Mouse (Mus musculus) kidney, adult 18-20 months (tissue): ENCODE results near the gene Map3k20.

Source experiments
- DNase-seq: peaks from one replicate; pipeline ENCODE4 v3.0.0; 2021

The Map3k20 gene

DNA sequence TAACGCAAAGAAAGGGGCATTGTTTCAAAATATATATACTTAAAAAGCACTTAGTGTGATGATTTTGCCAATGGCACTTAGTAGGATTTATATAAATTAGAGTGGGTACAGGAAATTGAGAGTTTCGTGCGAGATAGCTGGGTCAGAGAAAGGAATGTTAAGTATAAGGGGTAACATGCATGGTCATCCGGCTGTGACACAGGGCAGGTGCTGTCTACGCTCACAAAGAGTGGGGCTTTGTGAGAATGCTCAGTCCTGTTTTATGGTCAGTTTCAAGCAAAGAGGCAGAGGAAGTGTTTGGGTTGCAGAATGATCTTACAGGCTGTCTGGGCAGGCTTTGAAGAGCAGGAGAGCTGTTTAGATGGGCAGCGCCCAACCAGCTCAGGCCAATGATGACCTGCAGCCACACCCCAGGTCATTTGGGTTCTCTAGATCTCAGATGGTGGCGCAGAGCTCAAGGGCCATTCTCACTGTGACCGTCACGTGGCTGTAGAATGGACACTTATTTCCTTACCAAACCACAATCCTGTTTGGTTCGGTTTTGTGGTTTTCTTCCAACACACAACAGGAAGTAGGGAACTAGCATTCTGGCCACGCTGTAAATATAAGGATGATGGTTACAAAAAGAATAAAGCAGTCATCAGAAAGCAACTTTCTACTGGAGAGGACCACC lies 37.4 kb downstream of the Map3k20 start:
- no peak for DNase-seq

DNA sequence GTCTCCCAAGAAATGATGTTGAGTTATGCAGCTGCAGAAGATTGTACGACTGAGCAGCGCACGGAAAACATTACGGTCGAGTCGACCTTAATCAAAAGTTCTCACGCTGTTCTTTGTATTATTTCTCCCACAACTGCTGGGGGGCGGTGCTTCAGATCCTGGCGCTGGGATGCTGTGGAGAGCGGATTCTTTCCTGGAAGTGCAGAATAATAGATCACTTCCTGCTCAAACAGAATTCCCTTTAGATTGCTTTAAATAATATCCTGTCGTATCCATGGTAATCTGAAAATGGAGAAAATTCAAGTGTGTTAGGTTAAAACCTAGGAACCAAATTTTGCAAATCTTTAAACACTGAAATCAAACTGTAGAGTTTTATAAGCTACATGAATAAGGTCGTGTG lies 39.0 kb downstream of the Map3k20 start:
- no peak for DNase-seq

DNA sequence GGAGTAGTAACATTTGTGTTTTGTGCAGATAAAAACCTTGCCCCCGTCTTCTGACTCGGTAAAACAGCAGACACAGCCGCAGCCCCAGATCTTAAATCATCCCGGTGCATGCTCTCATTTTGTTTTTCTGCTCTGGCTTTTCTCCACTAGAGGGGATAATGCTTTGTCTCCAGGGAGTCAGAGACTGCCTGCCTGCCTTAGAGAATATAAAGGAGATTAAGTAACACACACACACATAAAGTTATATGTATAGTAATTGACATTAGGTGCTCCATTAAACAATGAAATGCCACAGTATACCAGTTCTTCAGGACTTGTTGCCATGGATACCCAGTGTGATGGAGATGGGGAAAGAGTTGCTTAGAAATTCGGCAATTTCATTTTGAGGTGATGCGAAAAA lies 41.1 kb downstream of the Map3k20 start:
- no peak for DNase-seq

DNA sequence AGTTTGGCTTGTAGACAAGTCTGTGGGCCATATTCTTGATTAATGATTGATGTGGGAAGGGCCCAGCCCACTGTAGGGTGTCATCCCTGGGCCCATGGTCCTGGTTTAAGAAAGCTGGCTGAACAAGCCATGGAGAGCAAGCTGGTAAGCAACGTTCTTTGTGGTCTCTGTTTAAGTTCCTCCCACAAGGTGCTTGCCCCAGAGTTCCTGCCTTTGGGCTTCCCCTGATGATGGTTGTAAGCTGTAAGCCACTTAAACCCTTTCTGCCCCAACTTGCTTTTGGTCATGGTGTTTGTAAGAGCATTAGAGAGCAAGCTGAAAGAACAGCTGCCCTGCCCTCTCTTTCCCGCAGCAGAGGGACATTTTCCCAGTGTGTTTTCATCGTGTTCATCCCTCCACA lies 43.0 kb downstream of the Map3k20 start:
- no peak for DNase-seq

DNA sequence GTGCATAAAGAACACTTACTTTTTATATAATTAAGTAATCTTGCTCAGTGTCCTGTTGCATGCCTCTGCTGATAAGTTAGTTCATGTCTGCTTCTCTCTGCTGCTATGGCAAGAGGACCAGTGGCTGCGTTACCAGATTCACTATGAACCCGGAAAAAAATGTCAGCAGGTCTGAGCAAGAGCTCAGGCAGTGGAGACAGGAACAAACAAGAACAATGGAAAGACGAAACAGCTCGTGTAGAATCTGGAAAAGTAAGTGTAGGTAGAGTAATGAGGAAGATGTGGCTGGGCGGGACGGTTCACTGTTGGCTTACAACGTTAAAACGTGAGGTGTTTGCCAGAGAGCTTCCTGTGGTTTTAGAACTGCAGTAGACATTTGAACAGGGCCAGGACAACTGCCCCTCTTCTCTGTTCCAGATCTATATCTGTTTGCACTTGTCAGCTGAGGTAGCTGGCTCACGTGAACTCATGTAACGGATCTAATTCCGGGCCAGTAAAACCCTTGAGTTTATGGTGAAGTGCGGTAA lies 45.6 kb downstream of the Map3k20 start:
- DNase-seq = no peak

DNA sequence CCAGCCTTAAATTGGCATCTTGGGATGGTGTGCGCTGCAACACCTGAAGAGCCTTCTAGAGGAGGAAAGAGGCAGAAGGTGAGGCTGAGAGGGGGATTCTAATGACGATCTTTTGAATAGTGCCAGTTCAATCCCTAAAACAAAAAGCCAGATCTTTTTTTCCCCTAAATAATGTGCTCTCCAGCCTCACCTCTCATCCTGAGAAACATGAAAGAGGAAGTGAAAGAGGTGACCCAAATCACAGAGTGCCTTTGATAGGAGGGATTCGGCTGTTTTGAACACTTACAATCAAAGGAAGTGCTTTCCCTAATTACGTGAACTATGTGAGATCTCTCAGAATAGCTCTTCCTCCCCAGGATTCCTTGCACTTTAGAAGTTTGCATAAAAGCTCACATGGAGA lies 46.6 kb downstream of the Map3k20 start:
- no peak for DNase-seq

DNA sequence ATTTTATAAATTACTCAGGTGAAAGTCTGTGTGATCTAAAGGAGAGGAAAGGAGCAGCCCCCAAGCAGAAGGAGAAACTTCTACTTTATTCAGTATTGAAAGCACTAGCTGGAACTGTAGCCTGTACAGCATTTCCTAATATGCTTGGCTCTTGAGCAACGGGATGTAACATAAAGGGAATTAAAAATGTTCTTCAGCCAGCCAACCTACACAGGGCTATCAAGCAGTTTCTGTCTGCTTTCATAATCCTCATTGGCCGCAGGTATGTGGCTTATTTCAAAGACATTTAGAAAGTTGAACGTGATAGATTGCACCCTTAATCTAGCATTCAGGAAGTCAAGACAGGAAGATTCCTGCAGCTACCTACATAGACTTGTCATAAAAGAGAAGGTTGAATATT lies 47.8 kb downstream of the Map3k20 start:
- DNase-seq = no peak

DNA sequence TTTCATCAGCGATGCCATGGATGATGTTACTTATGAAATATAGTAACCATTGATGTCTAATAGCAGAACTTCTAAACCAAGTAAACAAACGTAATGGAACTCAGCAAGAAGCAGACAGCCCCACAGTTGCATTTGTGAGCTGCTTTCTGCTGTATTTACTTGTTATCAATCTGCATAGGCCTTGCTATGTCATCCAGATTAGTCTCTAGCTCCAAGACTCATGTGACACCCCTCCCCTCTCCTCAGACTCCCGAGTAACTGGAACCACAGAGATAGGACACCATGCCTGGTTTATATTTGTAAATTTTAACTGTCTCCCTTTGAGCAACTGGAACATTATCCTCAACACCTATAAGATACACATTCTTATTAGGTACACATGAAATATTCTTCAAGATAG lies 51.4 kb downstream of the Map3k20 start:
- DNase-seq = no peak

DNA sequence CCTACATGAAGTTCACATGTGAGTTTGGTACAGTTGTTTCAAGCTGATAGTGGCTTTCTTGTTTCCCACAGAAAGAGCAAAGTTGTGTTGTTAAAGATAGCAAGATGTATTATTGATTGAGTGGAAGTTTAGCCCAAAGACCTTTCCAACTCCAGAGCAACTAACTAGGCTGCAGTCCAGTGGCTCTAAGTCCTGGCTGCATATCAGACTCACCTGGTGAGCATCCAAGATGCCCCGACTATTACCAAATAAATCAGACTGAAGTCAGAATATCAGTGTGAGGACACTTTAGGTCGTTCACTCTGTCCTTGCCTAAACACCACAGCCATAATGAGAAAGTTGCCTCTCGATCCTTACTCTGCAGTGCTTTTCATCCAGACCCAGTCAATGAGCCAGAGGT lies 59.8 kb downstream of the Map3k20 start:
- no peak for DNase-seq

DNA sequence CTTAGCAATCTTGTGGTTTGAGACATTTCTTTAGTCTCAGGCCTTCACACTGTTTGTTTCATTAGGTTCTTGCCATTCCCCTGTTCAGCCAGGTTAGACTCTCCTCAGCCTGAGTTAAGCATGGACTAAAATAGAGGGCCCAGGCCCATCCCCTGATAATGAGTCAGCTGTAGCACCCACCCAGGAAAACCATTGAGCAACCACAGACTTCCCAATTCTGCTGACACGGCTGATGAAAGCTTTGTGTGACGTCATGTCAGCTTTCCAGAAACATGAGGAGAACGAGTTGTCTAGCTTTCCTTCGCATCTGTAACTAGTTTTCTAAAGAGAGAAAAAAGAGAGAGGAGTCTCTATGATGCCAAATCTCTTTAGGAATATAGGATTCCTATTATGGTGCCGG lies 65.9 kb downstream of the Map3k20 start:
- DNase-seq = no peak

DNA sequence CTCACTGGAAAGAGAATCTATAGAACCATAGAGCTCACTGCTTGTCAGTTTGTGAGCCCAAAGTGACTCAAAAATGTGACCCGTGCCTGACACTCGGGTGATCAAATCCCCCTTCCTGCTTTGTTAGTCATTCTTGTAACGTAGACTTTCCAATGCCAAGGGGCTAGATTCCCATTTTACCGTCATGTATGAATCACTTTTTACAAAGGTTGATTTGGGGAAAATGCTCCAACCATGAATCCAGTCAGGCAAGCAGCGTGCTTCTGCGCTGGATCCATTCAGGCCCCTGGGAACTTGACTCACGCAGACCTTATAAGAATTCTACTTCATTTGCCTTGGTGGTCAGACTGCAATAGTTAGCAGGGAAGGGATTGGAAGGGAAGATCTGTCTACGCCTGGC lies 66.3 kb downstream of the Map3k20 start:
- no peak for DNase-seq

DNA sequence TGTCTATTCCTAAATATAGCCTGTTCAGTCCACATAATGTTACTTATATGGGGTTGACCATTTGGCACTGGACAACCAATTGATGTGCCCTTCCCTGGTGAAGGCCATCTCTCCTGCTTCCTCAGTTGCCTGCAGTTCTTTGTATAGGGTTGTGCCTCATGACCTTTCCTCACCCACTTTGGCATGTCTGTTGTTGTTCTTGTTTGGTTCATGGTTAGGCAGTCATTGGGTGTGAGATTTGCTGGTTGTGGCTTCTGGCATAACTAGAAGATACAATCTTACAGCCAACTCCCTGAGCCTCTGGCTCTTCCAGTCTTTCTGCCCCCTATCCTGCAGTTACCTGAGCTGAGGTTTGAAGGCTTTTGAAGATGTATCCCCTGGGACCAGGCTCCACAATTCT lies 67.3 kb downstream of the Map3k20 start:
- no peak for DNase-seq

DNA sequence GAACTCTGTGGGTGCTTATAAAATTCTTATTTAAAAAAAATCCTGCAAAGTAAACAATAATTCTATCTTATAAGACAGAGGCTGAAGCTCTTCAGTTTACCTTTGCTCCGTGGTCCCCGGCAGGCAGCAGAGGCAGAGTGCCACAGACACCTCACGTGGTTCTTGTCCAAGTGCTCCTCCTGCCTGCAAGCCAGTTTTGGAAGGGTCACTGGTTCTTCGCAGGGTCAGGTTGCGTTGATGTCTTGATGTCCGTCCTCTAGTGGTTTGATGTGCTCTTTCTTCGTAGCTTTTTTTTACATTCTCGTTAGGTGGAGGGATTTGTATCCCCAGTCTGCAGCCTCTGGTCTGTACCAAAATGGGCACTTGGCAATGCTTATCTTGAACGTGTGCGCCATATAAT lies 71.0 kb downstream of the Map3k20 start:
- no peak for DNase-seq

DNA sequence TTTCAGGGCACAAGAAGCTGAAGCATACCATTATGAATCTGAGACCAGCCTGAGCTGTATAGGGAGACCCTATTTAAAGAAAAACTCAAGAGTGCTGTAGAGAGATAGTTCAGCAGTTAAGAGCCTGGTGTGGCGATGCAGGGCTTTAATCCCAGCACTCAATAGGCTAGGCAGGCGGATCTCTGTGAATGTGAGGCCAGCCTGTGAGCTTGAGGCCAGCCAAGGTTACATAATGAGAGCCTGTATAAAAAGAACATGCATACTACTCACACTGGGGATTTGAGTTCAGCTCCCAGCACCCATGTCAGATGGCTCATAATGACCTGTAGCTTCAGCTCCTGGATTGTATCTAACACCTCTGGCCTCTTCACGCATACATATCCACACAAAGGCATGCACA lies 76.1 kb downstream of the Map3k20 start:
- no peak for DNase-seq

DNA sequence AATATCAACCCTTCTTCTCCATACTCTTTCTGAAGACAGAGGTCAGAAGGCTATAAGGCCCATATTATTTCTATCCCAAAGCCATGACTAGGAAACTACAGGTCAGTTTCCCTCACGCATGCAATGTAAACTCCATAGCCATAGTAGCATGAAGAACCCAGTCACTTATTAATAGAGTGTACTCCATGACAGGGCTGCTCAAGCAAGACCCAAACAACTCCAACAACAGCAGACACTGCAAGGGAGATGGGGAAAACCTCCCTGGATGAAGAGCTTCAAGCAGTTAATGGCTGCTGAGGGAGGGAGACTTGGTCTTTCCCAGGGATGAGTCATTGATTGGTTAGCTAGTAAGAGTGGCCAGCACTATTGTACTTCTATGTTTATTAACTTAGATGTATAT lies 78.0 kb downstream of the Map3k20 start:
- no peak for DNase-seq

DNA sequence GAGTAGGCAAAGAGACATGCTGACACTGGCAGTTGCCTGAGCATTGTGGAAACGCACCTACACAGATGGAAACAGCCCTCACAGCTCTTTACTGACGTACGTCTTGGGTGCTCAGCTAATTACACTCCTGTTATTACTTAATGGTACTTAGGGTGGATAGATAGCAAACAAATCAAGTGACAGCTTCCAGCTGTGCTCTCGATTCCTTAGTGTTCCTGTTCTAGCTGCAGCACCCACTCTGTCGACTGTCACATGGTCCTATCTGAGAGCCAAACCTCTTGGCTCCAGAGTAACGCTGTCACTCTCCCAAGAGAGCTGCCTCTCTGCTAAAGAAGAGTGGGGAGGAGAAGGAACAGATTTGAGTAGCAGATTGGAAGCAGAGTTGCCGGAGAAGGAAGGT lies 80.5 kb downstream of the Map3k20 start:
- DNase-seq = no peak

DNA sequence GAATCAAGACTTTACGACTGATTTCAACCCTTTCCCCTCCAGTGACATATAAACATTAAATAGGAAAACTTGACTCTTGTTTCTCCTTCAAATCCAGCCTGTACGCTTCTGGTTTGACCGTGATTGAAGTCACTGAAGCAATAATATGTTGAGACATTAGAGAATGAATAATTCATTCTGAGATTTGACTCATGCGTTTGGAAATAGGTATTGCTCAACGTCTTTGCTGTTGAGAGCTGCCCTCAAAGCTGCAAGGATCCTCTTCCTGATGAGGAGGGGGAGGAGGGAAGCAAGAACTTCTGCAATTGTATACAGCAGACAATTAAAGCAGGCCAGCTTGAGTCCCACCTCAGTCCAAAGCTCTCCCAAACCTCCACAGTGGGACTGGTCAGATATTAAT lies 81.1 kb downstream of the Map3k20 start:
- DNase-seq = no peak

DNA sequence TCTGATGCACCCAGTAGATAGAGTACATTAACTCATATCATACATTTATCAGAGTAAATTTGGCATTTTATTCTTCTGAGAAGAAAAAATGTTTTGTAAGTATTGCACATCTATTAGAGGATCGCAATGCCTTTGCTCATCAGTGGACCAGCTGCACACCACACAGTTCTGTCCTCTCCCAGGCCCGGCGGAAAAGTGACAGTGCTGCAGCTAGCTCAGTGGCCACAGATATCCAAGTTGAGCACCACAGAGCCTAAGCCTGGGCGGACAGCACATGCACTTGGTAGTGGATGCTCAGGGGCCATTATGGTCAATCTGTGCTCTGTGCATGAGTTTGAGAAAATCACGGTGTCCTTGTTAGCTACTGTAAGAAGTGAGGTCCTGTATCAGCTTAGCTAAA lies 82.4 kb downstream of the Map3k20 start:
- no peak for DNase-seq

DNA sequence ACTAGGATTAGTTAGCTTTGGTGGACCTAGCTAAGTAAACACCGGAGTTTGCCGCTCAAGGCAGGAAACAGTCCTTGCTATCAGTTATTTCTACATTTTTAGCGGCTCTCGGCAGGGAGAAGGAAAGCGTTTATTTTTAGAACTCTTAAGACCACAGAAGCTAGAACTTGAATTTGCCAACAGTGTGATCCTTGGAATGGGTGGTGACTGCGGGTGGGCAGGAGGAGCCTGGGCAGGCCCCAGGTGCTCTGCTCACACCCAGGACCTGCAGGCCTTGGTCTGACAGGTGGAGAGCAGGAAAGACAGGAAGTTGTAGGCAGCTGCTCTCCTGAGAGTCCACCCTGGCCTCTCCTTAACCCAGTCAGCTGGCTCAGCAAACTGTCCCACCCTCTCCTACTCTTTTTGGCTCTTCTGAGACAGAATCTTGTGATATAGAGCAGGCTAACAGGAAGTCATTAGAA lies 83.7 kb downstream of the Map3k20 start:
- no peak for DNase-seq

DNA sequence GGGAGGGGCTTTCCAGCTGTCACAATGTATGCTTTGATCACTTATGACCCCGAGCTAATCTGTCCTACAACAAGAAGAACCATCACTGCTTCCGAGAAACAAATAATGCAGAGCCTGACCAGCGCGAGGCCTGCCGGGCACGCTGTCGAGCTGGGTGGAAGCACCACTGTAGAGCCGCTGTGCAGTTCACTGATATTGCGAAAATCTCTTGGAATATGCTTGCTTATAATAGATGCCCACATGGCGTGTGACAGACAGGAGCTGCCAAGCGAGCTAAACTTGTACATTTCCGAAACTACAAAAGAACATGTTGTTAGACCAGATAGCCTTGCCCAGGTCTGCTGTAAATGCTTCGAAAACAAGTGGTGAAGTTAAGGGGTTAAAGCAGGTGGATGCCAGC lies 86.7 kb downstream of the Map3k20 start:
- no peak for DNase-seq

DNA sequence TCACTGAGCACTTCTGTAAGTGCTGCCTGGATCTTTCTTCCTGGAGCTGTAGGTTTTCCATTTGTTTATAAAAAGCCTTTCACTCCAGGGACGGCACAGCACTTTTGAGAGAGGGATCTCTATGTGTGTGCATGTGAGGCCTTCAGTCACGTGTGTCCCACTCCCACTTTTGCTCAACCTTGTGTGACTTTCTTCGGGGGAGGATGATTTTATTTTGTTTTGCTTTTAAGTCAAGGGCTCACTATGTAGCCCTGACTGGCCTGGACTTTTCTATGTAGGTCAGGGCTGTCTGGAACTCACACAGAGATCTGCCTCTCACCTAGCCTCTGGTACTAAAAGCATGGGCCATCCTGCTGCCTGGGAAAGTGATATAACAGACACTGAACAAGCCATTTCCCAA lies 88.6 kb downstream of the Map3k20 start:
- no peak for DNase-seq

DNA sequence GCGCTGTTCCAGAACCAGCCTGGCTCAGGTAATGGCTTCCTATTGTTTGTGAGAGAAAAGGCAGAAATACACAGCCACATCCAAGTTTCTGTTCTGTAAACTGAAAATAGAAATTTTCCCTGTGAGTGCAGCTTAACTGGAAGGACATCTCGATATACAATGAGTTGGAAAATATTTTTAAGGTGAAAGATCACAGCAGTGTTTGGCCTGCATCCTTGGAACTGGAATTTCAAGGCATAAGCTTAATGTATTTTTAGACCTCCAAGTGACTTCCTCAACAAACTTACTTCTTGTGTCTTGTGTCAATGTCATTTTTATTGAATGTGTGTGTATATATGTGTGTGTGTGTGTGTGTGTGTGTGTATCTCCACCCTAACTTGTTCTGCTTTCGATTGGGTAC lies 90.4 kb downstream of the Map3k20 start:
- no peak for DNase-seq

DNA sequence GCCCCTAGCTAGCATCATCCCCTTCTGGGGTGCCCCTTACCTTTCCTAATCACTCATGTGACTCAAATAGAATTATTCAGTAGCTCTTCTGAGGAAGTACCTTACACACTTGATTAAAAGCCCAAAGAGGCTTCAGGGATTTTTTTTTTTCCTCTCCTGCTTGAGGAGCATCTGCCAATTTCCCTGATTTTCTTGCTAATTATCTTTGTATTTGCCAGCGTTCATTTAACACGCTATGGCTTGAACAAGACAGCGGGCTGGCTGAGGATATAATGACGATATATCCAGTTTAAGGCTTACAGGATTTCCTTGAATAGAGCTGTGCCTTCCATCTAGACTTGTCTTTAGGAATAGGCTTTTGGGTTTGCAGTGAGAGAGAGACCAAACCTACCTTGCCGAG lies 91.5 kb downstream of the Map3k20 start:
- no peak for DNase-seq

DNA sequence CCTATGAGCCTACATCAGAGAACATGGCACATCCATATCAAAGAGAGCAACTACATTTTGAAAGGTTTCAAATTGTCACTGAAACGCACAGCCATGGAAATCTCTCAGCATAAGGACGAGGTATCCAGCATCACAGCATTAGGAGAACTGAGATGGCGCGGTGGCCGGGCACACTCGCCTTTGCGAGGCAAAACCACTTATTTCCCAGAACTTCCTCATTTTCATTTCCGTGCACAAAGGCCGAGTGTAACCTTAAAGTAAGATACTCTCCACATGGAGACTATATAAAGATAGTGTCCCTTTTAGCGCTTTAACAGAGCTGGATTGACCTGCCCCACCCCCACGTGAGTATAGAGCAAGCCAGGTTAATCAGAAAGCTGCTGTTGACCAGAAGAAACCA lies 94.0 kb downstream of the Map3k20 start:
- DNase-seq = no peak

DNA sequence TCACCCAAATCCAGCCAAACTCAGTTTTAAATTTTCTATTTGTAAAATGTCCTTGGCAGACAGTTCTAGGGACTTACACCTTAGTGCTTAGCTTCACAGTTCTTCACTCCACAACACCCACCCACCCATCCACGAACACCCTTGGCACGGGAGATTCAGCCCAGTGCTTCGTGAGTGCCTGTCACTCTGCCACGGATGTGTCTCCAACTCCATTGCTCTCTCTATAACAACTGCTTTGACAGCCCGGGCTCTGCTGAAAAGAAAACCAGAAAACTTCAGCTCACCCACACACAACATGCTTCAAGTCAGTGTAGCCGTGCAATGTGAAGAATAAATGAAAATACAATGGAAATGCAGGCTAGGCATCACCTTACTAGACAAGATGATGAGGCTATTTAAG lies 97.2 kb downstream of the Map3k20 start:
- DNase-seq = no peak

DNA sequence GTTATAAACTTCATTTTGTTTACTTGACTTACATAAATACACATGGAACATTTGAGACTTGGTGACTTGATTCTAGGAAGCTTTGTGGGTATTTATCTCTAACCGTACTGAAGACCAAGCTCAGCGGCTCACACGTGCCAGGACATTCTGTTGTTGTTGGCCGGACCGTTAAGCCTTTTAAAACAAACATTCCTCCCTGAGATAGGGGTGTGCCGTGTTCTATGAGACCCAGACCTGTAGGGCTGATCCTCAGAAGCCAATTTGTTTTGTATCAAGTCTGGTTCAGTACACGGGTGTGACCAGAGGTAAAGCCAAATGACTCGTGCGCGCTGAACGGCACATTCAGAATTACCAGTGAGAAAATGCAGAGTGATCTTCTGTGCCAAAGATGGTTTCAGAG lies 97.9 kb downstream of the Map3k20 start:
- DNase-seq = no peak
